Mouse (Mus musculus) fat pad, adult 2 months (tissue): ENCODE measurements around the gene Ptpn5.

Experiments
- DNase-seq: peaks from one replicate; pipeline ENCODE4 v3.0.0-alpha.2; 2011; ENCODE audit warnings: low read depth, low spot score; ENCODE audit errors: extremely low read depth

The Ptpn5 gene

DNA sequence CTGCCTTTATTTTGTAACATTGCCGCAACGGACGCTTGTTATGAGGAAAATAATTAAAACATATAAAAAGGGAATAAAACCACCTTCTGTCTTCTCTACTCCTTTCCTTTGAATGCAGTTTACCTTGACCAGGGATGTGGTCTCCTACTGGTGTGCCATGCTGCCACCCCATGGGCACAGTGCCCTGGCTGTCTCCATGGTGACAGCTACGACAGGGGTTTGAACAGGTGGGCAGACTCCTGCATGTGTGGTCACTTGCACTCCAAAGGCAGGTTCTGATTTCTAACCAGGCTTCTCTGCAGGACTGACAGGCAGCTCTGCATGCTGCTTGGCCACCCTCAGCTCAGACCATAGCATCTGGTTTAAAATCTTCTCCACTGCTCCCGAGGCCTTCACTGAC is 21.4 kb downstream of the Ptpn5 start:
- no peak for DNase-seq

GRCm38 (mm10) chr7:47111121-47111520 is 22.4 kb downstream of the Ptpn5 start:
- no peak for DNase-seq

DNA sequence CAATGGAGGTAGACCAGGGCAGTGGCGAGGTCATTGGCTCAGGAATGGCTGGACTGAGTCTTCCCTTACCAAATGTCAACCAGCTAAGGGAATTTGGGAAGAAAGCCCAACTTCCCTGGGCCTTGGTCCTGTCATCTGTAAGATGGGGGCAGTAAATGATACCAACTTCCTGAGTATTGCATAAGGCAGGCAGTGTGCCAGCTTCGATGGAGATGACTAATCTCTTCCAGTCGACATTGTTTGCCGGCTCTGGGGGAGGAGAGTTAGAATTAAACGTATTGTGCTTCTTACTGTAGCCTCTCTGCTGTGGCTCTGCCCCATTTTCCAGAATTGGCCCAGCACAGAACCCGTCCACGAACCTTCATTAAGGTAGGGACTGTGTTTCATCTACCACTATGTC is 23.0 kb downstream of the Ptpn5 start:
- no peak for DNase-seq

- no peak for DNase-seq
Observed at GRCm38 (mm10) chr7:47108779-47109189, 24.7 kb downstream of the Ptpn5 start.

DNA sequence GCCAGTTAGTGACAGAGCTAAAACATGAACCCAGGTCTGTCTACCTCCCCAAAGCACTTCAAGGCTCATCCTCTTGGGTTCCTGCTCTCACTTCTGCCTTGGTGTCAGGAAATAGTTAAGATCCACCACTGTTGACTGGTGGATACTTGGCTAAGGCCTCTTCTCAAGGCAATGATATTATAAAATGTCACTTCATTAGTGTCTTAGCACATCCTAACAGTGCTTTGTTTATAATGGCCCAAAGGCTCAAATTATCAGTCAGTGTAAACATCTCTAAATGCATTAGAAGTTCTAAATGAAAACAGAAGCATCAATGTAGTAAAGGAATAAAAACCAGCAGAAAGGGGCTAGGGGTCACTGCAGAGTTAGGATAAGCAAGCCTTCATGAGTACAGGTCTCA is 26.5 kb downstream of the Ptpn5 start:
- DNase-seq = no peak

GRCm38 (mm10) chr7:47103671-47104414 is 29.6 kb downstream of the Ptpn5 start:
- DNase-seq = no peak

DNA sequence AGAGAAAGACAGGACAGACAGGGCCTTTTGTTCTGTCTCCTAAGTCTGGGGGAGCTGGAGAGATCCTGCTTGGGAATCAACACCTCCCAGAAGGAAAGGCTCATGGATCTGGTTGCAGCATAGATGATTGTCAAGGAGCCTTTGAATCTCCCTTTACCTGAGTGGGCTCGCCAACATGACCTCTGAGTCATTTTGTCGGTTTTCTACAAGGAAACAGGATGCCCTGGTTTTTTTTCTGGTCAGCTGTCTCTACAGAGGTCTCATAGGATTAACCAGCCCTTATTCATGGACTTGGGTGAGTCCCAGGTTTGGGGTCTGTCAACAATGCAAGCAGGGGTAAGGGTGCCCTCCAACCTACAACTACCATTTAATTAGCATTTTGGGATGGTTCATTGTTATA is 30.5 kb downstream of the Ptpn5 start:
- DNase-seq = no peak

DNA sequence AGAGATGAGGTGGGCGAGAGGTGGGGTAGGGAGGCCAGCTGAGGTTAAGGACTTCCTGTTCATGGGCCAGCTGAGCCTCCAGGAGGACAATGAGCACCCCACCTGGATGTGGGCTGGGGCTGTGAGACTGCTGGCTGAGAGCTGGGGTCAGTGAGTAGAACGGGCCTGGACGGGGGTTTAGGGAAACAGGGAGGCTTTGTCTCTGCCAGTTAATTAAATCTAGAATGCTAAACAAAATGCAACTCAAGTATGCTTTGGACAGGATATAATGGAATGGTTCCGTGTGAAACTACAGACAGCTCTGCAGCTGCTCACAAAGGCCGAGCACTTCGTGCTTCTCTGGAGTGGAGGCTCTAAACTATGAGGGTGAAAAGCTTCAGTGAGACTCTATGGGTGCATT is 32.9 kb downstream of the Ptpn5 start:
- DNase-seq = no peak

- DNase-seq = no peak
Observed at GRCm38 (mm10) chr7:47099306-47099705, 34.2 kb downstream of the Ptpn5 start.

- no peak for DNase-seq
Observed at GRCm38 (mm10) chr7:47098044-47098443, 35.4 kb downstream of the Ptpn5 start.

- DNase-seq = no peak
Observed at GRCm38 (mm10) chr7:47094969-47095368, 38.5 kb downstream of the Ptpn5 start.

DNA sequence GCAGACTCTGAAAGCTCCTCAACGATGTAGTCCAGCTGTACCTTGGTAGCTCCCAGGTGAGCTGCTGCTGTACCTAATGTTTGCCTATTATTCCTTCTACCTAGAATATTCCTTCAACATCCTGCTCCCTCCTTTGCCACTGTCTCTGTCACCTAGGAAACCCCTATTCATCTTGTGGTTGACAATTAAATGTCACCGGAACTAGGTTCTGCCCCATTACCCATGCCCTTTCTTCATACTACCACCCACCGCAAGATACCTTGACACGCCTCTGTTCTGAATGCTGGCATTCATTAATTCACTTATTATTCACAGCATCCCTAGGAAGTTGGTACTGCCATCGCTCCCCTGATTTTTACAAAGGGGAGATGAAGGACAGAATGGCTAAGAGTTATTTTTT is 39.5 kb downstream of the Ptpn5 start:
- DNase-seq = no peak

GRCm38 (mm10) chr7:47085075-47085474 is 48.4 kb downstream of the Ptpn5 start:
- DNase-seq = no peak

GRCm38 (mm10) chr7:47081277-47081676 is 52.2 kb downstream of the Ptpn5 start:
- no peak for DNase-seq

- no peak for DNase-seq
Observed at GRCm38 (mm10) chr7:47080868-47081267, 52.6 kb downstream of the Ptpn5 start.

DNA sequence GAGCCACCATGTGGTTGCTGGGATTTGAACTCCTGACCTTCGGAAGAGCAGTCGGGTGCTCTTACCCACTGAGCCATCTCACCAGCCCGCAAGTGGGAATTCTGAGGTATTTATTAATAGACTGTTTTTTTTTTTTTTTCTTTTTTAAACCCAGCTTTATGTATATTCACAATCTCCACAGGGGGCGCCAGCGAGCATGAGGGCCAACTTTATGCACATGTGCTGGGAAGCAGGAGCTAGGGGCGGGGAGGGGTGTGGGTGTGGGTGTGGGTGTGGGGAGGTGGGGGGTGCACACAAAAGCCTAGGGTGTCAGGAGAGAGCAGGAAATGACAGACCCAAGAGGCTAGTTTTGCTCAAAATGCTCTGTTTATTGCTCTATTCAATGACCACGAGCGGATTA is 56.0 kb downstream of the Ptpn5 start:
- DNase-seq = no peak

DNA sequence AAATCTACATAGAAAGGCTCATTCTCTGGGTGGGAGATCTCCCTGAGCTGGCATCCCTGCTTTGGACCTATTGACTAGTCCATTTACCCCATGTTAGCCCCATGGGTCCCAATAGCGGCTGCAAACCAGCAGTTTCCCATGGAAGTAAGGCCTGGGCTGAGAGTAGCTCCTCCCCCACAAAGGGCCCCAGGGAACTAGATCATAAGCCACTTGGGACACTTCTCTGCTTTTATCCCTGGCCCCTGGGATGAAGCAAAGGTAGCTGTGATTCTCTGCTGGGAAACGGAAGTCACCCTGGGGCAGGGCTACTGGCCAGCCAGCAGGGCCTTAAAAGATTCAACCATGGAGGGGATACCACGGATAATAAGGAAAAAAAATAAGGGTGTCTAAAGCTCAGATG is 56.8 kb downstream of the Ptpn5 start:
- no peak for DNase-seq

DNA sequence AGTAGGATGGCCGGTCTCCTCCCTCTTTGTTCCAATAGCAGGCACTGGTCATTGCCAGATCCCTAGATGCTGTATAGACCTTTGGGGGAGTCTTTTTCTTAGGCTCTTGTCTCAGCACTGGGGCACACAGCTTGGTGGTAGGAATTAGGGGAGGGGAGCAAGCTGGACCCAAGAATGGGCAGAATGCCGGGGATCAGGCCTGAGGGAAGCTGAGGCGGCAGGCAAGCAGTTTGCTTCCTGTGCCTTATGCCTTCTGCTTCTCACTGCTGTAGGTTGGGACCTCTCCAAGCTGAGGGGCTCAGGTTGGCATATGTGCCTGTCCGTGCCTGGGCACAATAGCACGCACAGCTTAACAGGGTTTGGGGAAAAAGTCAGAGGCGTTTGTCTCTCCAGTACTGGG is 57.3 kb downstream of the Ptpn5 start:
- DNase-seq = no peak

GRCm38 (mm10) chr7:47073536-47074521 is 59.7 kb downstream of the Ptpn5 start:
- no peak for DNase-seq

DNA sequence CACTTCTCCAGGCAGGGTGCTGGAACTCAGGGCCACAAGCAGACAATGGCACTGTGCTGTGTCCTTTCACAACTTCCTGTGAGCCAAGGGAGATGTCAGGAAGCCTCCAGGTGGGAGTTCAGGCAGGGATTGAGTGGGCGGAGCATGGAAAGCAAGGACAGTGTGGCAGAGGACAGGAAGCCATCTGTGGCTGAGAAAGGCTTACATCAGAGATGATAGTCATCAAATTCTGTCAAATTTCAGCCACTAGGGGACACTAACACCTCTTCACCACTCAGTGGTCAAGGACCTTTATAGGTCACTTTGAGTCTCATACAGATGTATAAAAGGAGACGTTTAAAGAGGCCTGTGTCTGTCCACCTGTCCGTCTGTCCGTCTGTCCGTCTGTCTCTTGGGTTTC is 60.9 kb downstream of the Ptpn5 start:
- DNase-seq = no peak

- DNase-seq = no peak
Observed at GRCm38 (mm10) chr7:47067879-47068278, 65.6 kb downstream of the Ptpn5 start.

GRCm38 (mm10) chr7:47066942-47067341 is 66.5 kb downstream of the Ptpn5 start:
- DNase-seq = no peak
